Mouse (Mus musculus) megakaryocyte-erythroid progenitor cell, adult 5-6 weeks (primary cell): ENCODE results near the gene BC048403. TPM values are rescaled to one million over a fixed set of nuclear protein-coding genes. Genes with fewer than 3 reads are reported as not detected.
"Not testable (repeated sequence)": the region's sequence is repeated elsewhere in the genome, so short reads cannot be mapped to it uniquely, and the experiment has no call there.

ENCODE experiments used
- ATAC-seq: replicated peaks from 2 replicates; pipeline ENCODE4 v1.8.0; 2016; ENCODE audit warnings: mild to moderate bottlenecking, inconsistent platforms; ENCODE audit not compliant: severe bottlenecking, poor library complexity, low FRiP score, low TSS enrichment
- total RNA-seq, 2 experiments: library from RNA; stranded (forward) in 1 of 2; stranded (reverse) in 1 of 2; fragments of 200-1000, 215-1000 nt in 1 of 2; fragments of >200 nt in 1 of 2; fragmentation: Nextera tagmentation in 1 of 2; gene quantifications; 2 replicates each; pipeline ENCODE4 v1.2.3; 2014 to 2017

Gene BC048403
- total RNA-seq, 2 experiments from 2014 or later, result 7.3 to 13.4 TPM

DNA sequence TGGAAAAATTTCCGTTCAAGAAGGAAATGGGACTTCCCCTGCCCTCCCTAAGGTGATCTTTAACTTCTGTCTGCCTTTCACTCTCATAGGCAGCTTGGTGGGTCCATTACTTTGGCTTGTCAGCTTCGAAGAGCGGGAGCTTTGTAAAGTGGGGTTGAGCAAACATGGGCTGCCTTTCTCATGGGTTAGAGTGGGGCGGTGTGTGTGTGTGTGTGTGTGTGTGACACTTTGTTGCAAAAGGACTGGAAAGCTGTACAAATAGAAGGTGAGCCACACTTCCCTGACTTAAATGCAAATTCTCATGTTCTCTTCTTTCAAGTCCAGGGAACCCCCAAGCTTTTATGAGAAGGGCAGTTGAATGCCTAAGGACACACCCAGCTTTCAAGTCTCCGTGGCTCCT, 14.5 kb downstream of the BC048403 start:
- ATAC-seq, result no peak

DNA sequence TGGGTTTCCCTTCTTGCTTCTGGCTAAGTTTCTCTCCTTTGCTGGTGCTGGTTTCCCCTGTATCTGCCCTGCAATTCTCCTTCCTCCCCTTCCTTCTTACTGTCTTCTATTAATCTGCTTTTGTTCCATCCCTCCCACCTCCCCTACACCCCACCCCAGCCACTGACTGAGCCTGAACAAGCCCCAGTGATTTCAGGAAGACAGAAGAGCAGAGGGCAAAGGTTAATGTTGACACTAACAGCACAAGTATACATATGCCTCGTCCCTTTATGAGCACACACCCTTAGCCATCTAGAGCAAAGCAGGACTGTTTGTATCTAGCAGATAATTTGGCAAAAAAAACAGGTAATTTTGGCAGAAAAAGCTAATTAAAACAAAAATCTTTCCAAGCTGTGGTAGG, 16.1 kb downstream of the BC048403 start:
- no peak for ATAC-seq

DNA sequence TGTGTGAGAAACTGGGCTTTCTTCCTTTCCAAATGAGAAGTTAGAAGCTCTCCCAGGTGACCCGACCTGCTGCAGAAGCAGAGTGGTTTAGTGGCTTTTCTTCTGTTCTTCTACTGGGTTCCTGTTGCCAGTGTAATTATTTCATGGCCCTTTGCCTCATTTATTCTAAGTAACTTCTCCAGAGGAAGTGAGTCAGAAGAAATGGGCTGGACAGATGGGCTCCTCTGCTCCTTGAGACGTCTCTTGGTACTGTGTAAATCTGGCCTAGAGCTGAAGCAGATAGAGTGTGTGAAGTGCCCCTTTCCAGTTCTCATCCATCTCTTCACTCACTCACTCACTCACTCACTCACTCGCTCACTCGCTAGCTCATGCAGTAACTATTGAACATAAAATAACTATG, 16.9 kb downstream of the BC048403 start:
- ATAC-seq, result no peak

DNA sequence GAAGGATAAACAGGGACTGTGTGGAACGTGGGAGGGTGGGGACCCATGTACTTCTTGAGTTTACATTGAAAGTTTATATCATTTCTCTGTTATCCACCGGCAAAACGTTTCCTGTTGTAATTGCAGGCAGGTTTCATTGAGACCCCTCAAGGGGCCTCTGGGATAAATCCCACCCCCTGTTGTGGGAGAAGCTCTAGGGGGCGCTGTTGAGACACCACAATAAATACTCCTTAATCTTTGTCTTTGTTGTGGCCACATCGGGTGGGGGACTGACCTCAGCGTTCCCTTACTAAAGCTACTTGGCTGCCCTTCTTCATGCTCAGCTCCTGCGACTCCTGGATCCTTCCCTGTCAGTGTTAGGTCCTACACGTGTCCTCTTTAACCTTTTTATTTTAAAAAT, 19.4 kb downstream of the BC048403 start:
- ATAC-seq, result no peak

DNA sequence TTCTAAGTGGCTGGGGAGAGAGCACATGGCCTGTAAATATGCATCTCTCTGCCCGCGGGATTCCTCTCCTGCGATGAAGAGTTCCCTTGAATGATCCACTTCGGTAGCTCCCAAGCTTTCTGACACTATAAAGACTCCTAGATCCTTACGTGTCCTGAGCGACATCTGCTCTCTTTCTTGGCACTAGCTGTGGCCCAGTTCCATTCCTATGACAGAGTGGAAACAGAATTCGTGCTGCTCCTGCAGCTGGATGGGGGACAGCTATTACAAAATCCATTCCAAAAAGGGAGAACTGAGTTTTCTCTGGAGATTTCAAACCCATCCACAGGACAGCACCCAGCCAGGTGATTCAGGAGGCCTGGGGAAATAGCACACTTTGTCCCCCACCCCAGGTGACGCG, 22.4 kb downstream of the BC048403 start:
- no peak for ATAC-seq

DNA sequence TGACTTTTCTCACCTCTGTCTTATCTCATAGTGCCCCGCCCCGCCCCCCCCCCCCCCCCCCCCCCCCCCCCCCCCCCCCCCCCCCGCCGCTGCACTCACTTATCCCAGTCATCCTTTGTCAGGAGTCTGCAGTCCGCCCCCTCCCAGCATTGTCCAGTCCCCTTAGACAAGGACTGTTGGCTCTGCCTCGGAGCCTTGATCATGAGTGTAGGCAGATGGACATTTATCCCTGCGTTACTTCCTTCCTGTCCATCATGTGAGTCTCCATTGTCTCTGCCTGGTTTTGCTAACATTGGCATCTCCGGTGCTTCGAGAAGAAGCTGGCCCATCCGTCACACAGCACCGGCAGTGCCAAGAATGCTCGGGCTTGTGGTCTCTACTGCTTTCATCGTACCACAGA, 23.5 kb downstream of the BC048403 start:
- no peak for ATAC-seq

DNA sequence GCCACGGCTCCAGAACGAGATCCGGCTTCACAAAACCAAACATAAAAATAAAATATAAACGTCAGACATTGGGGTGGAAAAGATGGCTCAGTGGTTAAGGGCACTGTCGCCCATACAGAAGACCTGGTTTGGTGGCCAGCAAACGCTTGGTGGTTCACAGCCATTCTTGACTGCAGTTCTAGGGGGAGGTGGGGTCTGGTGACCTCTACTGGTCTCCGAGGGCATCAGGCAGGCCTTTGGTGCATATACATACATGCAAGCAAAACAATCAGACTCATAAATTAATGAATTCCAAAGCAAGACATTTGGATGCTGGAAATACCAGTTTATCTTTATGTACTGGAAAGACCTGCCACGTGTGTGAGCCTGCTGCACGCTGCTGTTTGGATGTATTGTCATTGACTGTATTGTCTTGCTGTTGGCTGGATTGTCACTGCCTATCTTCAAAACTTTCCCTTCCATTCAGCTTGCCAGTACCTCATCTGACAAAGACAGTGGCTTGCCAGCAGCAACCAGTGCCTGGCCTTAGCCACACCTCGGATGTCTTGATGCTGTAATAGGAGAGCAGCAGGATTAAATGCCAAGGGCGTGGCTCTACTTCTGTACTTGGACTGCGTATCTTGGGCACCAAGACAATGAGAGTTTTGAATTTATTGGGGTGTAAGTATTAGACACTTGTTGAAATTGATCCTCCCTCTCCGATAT, 24.9 kb downstream of the BC048403 start:
- no peak for ATAC-seq

DNA sequence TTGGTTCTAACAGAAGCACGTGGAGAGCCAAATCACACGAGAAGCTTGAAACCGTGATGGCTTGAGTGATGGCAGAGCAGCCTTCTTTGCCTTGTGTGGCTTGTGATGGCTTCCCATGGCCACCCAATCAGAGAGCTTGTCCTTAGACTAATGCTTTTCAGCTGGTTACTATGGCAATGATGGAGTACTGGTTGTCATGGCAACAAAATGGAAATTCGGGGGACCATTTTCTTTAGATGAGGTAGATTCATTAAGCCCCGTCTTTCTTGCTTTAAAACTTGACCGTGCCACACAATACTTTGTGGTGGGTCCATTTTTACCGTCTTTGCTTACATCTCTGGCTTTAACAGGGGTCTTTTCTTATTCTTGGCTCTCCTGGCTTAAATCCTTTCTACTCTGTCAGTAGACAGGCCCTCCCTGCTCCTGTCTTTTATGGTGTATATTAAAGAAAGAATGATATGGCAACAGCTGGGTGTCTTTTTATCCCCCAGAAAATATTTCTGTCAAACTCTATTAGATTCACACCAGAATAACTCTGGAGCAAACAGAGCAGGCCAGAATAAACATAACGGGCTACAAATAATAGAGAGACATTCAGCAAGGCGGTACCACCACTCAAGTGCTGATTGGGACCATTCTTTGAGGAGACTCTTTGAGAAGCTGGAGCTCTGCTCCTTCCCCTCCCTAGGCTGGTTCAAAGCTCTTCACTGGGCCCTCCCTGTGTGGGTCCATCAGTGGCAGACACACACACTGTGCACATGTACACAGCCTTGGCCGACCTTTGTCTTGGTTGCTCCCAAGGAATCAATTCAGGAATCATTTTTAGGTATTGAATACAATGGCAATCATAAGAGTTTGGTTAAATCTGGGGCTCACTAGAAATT, 25.7 kb downstream of the BC048403 start:
- ATAC-seq, result no peak

DNA sequence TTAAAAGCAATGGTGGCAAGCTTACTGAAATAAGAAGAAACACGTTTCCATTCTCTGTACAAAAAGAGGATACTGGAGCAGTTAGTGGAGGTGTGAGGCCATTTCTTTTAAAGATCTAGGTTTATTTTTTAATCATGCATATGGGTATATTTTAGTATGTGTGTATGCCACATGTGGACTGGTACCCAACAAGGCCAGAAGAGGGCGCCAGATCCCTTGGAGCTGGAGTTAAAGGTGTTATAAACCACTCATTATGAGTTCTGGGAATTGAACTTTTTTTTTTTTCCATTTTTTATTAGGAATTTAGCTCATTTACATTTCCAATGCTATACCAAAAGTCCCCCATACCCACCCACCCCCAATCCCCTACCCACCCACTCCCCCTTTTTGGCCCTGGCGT, 27.6 kb downstream of the BC048403 start:
- ATAC-seq, result not testable (repeated sequence)

DNA sequence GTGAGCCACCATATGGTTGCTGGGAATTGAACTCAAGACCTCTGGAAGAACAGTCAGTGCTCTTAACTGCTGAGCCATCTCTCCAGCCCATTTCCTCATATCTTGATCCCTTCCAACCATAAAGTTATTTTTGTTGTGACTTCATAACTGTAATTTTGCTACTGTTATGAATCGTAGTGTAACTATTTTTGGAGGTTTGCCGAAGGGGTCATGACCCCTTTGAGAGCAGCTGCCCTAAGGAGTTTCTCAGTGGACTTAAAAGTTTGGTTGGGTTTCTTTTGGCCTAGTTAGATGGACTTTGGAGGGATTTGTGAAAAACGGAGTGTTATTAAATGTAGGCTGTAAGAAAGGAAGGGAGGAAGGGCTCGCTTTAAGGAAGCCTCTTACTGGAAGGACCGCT, 30.0 kb downstream of the BC048403 start:
- ATAC-seq, result no peak

DNA sequence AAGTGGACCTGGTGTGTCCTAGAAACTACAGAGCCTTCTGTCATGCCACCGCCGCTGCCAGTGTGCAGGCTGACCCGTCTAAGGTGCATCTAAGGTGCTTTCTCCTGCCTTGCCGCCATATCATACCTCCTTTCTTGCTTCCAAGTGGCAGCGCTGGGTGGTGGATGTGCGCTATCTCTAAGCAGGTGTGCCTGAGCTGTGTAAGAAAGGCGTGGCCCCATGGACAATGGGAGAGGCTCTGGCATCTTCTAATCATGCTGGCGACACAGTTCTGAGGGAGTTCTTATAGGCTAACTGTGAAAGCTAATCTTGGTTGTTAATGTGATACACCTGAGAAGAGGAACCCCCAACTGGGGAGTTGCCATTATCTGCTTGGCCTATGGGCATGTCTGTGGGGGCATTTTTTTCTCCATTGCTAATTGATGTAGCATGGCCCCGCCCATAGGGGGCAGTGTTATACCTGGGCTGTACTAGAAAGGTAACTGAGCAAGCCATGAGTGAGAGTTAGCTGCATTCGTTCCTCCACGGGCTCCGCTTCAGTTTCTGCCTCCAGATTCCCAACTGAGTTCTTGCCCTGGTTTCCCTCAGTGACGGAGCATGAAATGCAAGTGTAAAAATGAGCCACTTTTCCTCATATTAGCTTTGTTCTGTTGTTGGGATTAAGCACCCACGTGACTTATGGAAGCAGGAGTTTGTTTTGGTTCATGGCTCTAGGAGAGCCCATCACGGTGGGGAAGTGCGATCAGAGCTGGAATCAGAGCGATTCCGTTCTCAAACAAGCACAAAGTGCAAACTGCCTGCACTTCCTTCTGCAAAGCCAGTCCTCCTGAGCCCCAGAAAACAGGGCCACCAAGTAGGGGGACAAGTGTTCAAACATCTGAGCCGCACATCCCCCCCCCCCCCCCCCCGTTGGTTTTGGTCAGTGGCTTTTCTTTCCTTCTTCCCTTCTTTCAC, 31.2 kb downstream of the BC048403 start:
- peak; percentile 72 for ATAC-seq

DNA sequence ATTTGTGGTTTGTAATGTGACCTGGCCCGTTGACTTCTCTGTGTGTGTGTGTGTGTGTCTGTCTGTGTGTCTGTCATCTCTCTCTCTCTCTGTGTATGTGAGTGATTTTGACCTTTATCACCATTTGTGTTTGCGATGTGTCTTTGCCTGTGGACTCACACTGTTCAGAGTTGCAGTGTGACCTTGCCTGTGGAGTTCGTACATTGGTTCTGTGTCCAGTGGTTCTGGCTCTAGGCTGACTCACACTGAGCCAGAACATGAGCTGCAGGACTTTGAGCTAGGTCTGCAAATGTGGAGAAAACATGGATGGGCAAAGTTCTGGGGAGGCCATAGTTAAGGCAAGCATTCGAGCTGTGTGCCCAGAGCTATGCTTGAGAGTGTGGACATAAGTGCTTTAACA, 34.1 kb downstream of the BC048403 start:
- no peak for ATAC-seq

DNA sequence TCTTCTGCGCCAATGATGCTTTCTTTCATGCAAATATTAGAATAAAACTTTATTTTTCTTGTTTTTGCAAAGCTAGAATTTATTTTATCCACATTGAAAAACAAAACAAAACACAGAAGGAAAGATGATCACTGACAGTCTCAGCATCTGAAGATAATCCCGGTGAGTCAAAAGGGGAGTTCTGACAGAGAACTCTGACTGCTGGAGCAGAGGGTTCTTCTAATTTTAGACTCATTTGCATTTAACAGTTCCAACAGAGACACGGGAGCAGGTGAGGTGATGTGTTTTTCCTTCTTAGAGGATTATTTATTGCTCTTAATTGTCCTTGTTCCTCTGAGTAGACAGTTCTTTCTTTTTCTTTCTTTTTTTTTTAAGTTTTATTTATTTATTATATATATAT, 36.3 kb downstream of the BC048403 start:
- ATAC-seq, result no peak

DNA sequence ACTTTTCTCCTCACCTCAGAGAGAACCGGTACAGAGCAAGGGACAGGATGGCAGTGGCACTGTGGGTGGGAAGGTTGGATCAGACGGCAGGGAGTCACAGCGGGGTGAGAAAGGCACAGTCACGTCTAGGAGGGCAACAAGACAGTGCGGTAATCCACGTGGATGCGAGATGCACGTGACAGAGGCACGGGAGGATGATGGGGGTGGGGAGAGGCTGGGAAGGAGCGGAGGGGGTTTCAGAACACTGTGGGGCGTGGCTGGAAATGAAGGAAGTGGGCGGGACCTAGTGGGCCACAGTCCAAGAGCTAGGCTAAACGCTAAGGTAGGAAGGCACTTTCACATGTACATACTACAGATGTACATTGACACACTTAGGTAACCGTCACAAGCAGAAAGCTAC, 41.4 kb downstream of the BC048403 start:
- peak; percentile 64 for ATAC-seq

DNA sequence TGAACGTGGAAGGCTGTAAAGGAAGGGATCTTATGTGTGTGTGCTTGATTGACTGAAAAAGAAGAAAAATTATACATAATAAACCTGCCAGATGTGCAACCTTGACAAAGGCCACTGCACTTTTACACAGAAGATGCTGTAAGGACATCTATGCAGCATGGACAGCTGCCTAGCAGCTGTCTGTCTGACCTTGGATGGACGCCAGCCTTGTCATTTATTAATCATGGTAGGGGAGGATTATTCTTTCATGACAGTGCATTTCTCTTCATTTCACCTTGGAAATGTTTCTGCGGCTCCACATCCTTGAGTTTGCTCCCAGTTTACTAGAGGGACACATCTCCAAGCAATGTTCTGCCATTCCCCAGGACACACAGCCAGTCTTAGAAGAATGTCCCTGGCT, 48.8 kb downstream of the BC048403 start:
- no peak for ATAC-seq

DNA sequence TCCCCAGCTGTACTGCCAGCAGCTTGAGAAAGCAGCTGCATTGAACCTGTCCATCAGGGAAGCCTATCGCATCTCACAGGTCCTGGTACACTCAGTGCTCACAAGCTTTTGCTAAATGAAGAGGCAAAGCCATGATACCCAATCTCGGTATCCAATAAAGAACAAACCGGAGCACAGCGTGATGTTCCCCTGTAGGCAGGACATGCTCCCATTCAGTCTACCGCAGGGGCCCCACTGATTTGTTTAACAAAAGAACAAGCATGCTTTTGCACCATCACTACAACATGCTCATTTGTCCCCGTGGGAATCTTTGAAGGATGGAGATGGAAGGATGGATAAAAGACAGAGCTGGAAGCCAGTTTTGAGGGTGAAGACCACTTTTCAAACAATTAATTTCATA, 50.3 kb downstream of the BC048403 start:
- no peak for ATAC-seq

DNA sequence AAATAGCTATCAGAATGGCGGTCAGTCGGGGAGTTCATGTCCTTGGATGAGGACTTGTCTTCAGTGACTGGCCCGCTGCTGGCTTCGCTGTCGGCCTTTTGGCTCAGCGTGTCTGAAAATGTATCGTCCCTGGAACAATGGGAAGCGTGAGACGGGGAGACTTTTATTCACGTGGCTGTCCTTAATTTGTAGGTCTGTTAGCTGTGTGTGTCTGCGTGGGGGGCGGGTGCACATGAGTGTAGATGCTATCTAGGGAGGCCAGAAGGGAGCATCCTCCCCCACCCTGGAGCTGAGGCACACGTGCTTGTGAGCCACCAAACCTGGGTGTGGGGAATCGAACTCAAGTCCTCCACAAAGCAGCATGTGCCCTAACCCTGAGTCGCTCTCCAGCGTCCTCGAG, 52.9 kb downstream of the BC048403 start:
- no peak for ATAC-seq

DNA sequence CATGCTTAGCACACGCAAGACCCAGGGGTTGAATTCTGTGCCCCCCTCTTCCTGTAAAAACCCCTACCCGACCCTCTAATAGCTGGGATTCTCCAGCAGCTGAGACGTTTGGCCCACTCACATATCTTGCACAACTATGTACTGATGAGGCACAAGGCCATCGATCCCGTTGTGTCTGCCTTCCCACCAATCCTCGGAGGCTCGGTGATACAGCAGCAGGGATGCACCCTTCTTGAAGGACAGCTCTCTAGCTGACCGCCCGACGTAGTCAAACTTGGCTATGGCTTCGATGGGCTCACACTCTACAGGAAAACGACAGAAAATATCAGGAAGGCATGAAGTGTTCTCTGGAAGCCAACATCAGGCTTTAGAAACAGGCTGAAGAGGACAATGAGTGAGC, 54.7 kb downstream of the BC048403 start:
- ATAC-seq, result no peak

DNA sequence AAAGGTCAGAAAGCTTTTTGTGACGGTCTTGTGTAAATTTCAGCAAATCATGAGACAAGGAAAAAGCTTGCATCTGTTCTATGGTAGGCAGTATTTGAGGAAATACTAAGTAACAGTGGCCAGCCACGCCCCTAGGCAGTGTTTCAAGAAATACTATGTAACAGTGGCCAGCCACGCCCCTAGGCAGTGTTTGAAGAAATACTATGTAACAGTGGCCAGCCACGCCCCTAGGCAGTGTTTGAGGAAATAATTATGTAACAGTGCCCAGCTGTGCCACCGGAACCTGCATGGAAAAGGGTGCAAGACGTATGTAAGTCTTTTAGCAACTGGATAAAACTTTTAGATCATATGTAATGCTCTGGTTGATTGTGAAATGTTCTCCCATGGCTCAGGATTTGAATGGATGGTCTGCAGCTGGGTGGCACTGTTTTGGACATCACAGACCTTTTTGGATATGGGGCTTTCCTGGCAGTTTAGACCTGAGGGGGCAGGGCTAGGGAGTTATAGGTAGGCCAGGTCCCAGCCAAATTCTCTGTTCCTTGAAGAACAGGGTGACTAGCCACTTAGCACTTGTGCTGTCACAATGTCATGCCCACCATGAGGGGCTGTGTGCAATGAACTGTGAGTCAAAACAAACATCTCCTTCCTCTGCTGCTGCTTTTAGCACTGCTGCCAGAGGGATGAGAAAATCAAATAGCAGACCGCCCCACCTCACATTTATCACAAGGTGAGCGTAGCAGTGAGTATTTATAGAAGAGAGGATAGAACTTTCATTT, 56.5 kb downstream of the BC048403 start:
- peak; percentile 98 for ATAC-seq
